Mouse (Mus musculus) T-helper 1 cell (primary cell): Measurements from ENCODE around the gene Tcf23.

ENCODE experiments used
- in situ Hi-C: fragments of 300-600 bp; cut with MboI, MseI; formaldehyde crosslinking; loops from one replicate; pipeline ENCODE4 v1.15.1; 2025; ENCODE audit warnings: high pct_unique_total_duplicates

The Tcf23 gene

GRCm38 (mm10) chr5:30949654-30950326, 18.7 kb upstream of the Tcf23 start:
- in situ Hi-C loops, result no loop called here

GRCm38 (mm10) chr5:30950451-30950850, 18.0 kb upstream of the Tcf23 start:
- in situ Hi-C loops, result no loop called here

DNA sequence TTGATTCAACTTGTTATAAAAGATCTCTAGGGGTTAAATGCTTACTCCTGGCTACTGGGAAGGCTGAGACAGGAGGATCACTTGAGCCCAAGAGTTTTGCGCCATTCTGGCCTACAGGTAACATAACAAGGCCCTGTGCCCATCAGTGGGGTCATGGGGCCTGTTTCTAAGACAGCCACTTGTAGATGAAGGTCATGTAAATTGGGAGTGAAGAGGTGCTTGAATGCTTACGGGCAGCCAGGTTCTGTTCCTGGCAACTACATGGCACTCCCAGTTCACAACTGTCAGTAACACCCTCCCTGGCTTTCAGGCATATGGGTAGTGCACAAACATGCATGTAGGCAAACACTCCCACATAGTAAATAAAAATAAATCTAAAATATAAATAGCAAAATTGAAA, 17.5 kb upstream of the Tcf23 start:
- in situ Hi-C loops, result no loop called here

- in situ Hi-C loops, result no loop called here
These were observed 16.8 kb upstream of the Tcf23 start for GRCm38 (mm10) chr5:30951706-30952105.

DNA sequence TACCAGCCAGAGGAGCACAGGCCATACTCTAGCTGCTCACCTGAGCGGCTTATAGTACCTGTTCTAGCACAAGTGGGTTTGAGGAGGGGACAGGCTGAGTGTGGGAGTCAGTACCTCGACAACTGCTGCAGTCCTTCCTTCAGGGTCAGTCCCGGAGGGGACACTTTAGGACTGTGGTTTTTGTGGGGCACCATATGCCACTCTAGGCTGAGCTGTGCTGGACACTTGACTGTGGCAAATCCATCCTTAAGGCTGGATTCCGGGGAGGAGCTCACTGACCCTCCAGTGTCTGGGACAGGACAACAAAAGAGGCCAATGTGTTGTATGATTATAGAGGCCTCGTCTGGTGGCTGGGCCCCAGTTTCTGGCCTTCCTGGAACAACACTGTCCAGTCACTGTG, 15.9 kb upstream of the Tcf23 start:
- in situ Hi-C loops, result no loop called here

DNA sequence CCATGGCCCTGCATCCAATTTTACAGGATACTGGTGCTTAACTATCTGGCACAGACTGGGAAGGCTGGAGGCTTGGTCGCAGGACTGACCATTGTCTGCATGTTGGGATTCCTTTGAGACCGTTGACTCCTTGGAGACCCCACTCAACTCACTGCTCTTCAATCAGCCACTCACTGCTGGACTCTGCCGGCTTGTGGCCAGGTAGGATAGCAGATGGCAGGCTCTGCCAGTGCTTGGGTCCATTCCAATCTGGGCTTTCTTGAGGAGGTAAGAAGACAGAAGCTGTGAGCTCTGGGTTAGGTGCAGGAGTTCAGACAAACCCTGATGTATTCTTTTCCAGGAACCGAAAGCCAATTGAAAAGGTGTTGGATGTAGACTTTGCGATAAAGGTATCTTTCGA, 14.4 kb upstream of the Tcf23 start:
- in situ Hi-C loops, result no loop called here

DNA sequence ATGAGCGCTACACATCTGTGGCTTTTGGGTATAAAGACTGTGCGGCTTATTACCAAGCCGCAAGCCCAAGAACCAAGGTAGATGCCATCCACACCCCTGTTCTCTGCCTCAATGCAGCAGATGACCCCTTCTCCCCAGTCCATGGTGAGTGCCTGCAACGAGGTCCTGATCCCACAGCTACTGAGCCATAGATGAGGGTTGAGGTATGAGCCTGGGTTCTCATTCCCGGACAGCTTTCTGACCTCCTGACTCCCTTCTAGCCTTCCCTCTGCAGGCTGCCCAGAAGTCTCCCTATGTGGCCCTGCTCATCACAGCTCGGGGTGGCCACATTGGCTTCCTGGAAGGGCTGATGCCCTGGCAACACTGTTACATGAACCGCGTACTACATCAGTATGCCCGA, 13.9 kb upstream of the Tcf23 start:
- in situ Hi-C loops, result no loop called here

GRCm38 (mm10) chr5:30955751-30956150, 12.7 kb upstream of the Tcf23 start:
- in situ Hi-C loops, result no loop called here

GRCm38 (mm10) chr5:30957891-30958290, 10.6 kb upstream of the Tcf23 start:
- in situ Hi-C loops, result no loop called here

DNA sequence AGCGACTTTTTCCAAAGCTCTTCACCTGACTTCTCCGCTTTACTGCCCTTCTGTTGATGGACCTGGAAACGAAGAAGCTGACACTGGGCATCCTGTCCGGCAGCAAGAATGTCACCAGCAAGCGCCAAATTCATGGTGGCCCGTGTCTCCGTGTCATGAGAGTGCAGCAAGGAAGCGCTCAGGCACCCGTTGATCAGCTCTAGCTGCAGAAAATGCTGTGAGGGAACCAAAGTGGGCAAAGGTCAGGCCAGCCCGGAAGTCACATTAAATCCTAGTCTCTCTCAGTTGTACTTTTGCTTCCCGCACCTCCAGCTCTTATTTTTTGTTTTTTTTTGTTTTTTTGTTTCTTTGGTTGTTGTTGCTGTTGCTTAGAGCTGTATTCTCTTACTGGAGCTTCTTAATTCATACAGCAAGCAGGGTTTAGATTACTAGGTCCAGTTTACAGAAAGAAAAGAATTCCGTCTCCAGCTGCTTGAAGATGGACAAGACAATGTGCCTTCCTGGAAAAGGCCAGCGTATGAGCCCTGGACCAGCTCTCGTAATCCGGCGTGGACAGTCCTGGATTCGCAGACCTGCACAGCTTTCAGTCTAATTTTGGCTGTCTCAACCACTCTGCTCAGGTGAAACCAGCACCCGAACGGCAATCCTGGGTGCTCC, 9.1 kb upstream of the Tcf23 start:
- in situ Hi-C loops, result no loop called here

DNA sequence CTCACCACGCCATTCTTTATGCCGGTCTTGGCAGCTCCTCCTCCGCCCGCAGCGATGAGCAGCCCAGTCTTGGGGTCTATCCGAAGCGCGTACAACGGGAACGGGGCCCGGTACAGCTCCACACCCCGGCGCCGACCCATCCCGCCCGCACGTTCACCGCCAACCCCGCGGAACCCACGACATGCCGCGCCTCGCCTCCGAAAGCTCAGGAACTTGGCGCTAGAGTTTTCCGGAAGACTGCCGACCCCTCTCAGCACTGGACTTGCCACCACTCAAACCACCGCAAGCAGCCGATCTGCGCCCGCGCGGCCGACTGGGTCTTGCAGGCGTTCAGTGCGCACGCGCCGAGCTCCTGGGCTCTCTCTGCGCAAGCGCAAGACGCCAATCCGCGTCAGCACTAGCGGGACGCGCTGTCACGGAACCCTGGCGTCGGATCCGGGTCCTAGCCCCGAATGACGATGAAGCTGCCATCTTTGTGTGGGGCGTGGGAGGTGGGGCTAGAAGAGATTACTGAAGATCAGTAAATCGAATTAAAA, 8.4 kb upstream of the Tcf23 start, which contains the start of gene Preb:
Preb (minus strand) TSS at position 396 of the 536 bp plus-strand sequence.
- in situ Hi-C loops, result no loop called here

GRCm38 (mm10) chr5:30960814-30961213, 7.6 kb upstream of the Tcf23 start:
- in situ Hi-C loops, result no loop called here

- in situ Hi-C loops, result no loop called here
These were observed 6.6 kb upstream of the Tcf23 start for GRCm38 (mm10) chr5:30961545-30962505.

GRCm38 (mm10) chr5:30963916-30964315, 4.5 kb upstream of the Tcf23 start:
- in situ Hi-C loops, result no loop called here

DNA sequence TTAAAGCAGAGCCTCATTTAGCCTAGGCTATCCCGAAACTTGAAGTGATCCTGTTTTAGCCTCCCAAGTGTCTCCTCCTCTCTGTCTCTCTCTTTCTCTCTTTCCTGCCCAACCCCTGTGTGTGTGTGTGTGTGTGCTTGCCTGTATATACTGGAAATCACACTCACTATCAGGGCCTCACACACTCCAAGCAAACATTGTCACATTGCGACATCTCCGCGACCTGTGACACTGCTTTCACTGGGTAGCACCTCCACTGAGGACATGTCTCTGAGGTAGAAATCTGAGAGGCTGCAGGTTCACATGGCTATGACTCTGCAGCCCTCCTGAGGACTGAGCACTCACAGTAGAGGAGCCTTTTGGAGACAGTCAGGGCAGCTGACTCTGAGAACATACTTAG, 2.3 kb upstream of the Tcf23 start:
- in situ Hi-C loops, result no loop called here

- in situ Hi-C loops, result no loop called here
These were observed 978 bp downstream of the Tcf23 start for GRCm38 (mm10) chr5:30969440-30969839.

DNA sequence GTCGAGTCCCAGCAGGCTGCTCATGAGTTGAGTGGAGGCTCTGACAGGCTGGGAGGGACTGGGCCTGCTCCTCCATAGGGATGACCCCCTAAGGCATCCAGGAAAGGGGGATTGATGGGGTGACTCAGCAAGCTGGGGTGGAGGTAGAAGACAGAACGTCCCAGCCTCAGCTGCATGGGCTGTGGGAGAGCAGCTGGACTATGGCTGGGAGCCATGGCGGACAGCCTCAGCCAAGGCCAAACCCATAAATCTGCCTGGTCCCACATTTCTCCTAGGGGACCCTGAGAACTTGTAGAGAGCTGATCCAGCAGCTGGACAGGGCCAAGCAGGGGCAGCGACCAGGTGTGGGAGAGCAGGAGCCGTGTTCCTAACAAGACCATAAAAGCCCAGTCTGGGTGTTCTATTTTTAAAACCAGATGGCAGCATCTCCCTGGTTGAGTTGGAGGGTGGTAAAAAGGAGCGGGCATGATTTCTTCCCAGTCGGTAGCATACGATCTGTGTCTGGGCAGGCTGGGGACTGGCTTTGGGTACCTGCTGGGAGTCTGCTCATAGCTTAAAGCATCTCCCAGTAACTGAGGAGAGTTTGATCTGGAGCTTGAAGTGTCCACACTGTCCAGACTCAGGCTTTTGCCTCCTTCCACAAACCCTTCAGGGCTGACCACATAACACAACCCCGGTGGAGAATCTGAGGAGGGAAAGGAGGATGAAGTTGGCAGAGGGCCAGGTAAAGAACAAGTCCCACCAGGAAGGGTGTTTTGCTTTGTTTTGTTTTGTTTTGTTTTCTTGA, 6.6 kb downstream of the Tcf23 start:
- in situ Hi-C loops, result no loop called here

GRCm38 (mm10) chr5:30982357-30982756, 13.9 kb downstream of the Tcf23 start:
- in situ Hi-C loops, result loop anchor here (5.0 kb wide), 1 partner anchor 50 kb away; no protein-coding TSS in a partner anchor

DNA sequence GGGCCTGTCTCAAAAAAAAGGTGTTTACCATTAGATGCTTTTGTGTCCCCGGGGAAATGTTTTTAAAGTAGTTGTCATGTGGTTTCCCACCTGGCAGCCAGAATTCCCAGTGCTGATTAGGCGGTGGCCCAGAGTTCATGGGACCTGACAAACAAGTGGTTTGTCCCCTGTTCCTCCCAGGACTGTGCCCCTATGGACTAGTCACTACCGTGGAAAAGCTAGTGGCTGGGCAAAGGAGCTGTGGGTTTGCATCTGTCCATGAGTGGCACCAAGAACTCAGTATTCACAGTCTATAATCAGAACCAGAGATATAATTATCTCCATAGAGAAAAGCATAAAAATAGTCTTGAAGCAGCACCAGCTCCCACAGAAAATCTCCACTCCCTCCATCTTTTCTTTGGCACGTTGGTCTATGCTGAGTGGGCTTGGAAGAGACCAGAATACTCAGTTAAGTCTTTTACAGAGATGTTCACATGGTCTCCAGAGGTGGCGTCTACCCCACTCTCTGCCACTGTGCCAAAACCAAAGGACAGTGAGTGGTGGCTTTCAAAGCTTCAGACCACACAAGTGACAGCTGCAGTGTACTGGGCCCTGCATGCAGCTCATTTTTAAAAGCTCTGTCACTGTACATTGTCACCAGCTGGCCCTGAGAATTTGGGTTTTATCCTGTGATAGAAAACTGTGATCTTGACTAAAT, 24.7 kb downstream of the Tcf23 start:
- in situ Hi-C loops, result no loop called here

GRCm38 (mm10) chr5:30994074-30994473, 25.6 kb downstream of the Tcf23 start:
- in situ Hi-C loops, result no loop called here
